Mouse (Mus musculus): ENCODE measurements around the gene Gramd1a. TPM values are rescaled to one million over a fixed set of nuclear protein-coding genes. Genes with fewer than 3 reads are reported as not detected.

The Gramd1a gene
- polyA plus RNA-seq (2012; rRNA removed), result 407 and 430 TPM in 2 replicates

DNA sequence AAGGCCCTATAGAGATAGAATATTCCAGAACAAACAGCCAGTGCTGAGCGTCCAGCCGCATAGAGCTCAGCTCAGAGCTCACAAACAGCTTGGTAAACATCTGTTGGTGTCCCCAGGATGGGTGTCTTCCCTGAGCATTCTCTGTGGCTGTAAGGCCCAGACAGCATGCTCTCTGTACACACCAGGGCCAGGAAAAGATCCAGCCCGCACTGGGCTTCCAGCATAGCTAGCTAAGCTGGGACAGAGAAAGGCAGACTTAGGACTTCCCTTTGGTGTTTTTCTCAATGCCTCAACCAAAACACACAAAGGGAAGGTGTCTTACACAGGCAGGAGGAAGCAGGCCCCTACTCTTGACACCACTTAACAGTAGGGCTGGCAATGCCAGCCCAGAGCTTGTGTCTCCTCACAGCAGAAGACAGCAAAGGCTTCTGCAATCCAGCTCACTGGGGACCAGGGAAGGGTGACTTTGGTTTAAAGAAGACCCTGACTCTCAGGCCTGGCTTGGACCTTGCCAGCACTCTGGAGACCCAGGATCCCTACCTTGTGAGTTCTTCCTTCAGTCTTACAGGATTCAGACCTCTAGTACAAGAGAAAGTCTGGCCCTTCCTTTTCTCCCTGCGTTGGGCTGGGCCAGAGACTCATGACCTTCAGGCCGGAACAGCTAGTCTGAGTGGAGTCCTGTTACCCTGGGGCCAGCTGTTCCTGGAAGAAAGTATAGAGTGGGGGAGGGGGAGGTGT lies at the start of gene Gramd1a:
Gene Gramd1a, minus strand, starts transcription at position 601 of the 738 bp plus-strand sequence.

DNA sequence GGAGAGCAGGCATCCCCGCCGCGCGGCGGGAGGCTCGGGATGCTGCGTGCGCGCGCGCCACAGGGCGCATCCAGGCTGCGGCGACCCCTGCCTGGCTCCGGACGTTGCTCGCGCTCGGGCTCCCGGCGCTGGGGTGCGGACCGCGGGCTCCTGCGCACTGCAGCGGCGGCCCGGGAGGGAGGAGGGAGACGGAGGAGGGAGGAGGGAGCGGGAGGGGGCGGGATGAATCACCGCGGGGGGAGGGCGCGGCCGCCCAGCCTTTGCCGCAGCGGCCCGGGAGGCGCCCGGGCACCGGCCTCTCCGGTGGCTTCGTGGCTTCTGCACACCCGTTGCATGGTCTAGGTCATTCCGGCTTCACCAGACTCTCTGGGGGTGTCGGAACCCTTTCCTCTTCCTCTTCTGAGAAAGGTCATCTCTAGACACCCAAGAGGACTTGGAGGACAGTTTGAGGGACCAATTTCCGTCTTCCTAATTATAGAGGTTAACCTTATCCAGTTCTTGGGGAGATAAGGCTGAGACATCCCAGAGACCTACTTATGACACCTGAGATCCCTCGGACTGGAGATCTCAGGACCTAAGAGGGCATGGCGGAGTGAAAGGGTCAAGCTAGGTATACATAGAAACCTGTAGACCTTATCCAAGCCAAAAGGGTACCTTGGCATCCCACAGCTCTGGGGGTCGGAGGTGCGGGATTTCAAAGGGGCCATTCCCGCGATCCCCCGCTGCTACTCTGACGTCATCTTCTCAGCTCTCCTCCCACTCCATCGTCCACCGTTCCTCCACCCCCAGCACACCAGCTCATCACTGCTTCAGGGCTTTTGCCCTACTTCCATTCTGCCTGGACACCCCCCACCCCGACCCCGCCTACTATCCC lies 28.6 kb downstream of the Gramd1a start, which contains the start of gene Scn1b:
Gene Scn1b, minus strand, starts transcription at position 153 of the 874 bp plus-strand sequence.

GRCm38 (mm10) chr7:31115182-31115581 lies 40.5 kb downstream of the Gramd1a start, which contains the start of gene Hpn:
Gene Hpn (minus strand): TSS chr7:31115290.

Other genes starting within 250 kb of the Gramd1a start
- 2.1 and 3.7 TPM in 2 replicates for gene Mag, start 241.0 kb downstream of the Gramd1a start, polyA plus RNA-seq (2012; rRNA removed)
- gene Hamp2, start 231.2 kb downstream of the Gramd1a start, polyA plus RNA-seq (2012; rRNA removed), result not detected in 2 replicates
- 0.30 TPM in 1 of 2 replicates, not detected in the other for gene Hamp, start 211.9 kb downstream of the Gramd1a start, polyA plus RNA-seq (2012; rRNA removed)
- gene Usf2, start 199.1 kb downstream of the Gramd1a start, polyA plus RNA-seq (2012; rRNA removed), result 151 and 162 TPM in 2 replicates
- 15.1 and 19.2 TPM in 2 replicates for gene Lsr, start 182.4 kb downstream of the Gramd1a start, polyA plus RNA-seq (2012; rRNA removed)
- 0.39 and 0.44 TPM in 2 replicates for gene Fam187b, start 182.1 kb downstream of the Gramd1a start, polyA plus RNA-seq (2012; rRNA removed)
- gene Fxyd5, start 113.4 kb downstream of the Gramd1a start, polyA plus RNA-seq (2012; rRNA removed), result 25.6 and 27.1 TPM in 2 replicates
- gene Fxyd7, start 104.4 kb downstream of the Gramd1a start, polyA plus RNA-seq (2012; rRNA removed), result 181 and 192 TPM in 2 replicates
- gene Fxyd1, start 98.7 kb downstream of the Gramd1a start, polyA plus RNA-seq (2012; rRNA removed), result 15.8 and 27.5 TPM in 2 replicates
- 1.1 and 2.0 TPM in 2 replicates for gene Lgi4, start 96.6 kb downstream of the Gramd1a start, polyA plus RNA-seq (2012; rRNA removed)
- gene Fxyd3, start 79.2 kb downstream of the Gramd1a start, polyA plus RNA-seq (2012; rRNA removed), result 0.12 and 1.5 TPM in 2 replicates
- 0.83 and 0.88 TPM in 2 replicates for gene Hpn, start 40.6 kb downstream of the Gramd1a start, polyA plus RNA-seq (2012; rRNA removed)
- 40.6 and 44.1 TPM in 2 replicates for gene Scn1b, start 28.9 kb downstream of the Gramd1a start, polyA plus RNA-seq (2012; rRNA removed)
- gene Scgb2b2, start 134.6 kb upstream of the Gramd1a start, polyA plus RNA-seq (2012; rRNA removed), result not detected in 2 replicates
- gene Scgb1b2, start 135.9 kb upstream of the Gramd1a start, polyA plus RNA-seq (2012; rRNA removed), result not detected in 2 replicates
- not detected in 2 replicates for gene Scgb2b3, start 206.2 kb upstream of the Gramd1a start, polyA plus RNA-seq (2012; rRNA removed)
- not detected in 2 replicates for gene Scgb1b3, start 219.7 kb upstream of the Gramd1a start, polyA plus RNA-seq (2012; rRNA removed)